Mouse (Mus musculus) CH12.LX (cell line): ENCODE measurements around the gene Kri1. TPM values are rescaled to one million over a fixed set of nuclear protein-coding genes. Genes with fewer than 3 reads are reported as not detected.

Experiments
- DNase-seq: peaks from one replicate; pipeline ENCODE4 v3.0.0-alpha.2; 2013; ENCODE audit errors: extremely low read depth
- H3K27ac ChIP-seq: 2 replicates; pipeline ENCODE4 v1.5.1; 2012; ENCODE audit warnings: low read depth, mild to moderate bottlenecking, control low read depth, moderate library complexity; ENCODE audit not compliant: insufficient read depth
- H3K27me3 ChIP-seq: replicated peaks from 2 replicates; pipeline ENCODE3; 2012; ENCODE audit warnings: inconsistent platforms
- H3K36me3 ChIP-seq, 2 experiments: replicated peaks in 1 of 2; 2 replicates each; pipeline versions ENCODE3 to v1.6.1; 2012; ENCODE audit warnings: inconsistent platforms in 1 of 2, low read length in 1 of 2, mild to moderate bottlenecking in 1 of 2, mixed read lengths in 1 of 2, moderate library complexity in 1 of 2; ENCODE audit not compliant: control insufficient read depth in 1 of 2, insufficient read depth in 1 of 2
- H3K4me1 ChIP-seq, 2 experiments: 2 replicates each; pipeline ENCODE4 v1.6.1; 2012; ENCODE audit warnings: inconsistent platforms in 1 of 2, moderate library complexity in 1 of 2; ENCODE audit not compliant: insufficient read depth in 2 of 2, control insufficient read depth in 1 of 2
- H3K4me2 ChIP-seq: 2 replicates; pipeline ENCODE4 v1.6.1; 2012; ENCODE audit warnings: low read depth, mild to moderate bottlenecking, control low read depth; ENCODE audit not compliant: poor library complexity, insufficient read depth, severe bottlenecking
- H3K4me3 ChIP-seq, 3 experiments: fragments of 150-350 bp in 1 of 3; sonication (generic) in 1 of 3; replicated peaks in 1 of 3; 2 replicates each; pipeline versions ENCODE3 to v1.5.1; 2011 to 2012; ENCODE audit warnings: low read depth in 2 of 3, low read length in 2 of 3, mild to moderate bottlenecking in 2 of 3, moderate library complexity in 2 of 3, control low read depth in 1 of 3, improper control_type of control experiment in 1 of 3, inconsistent platforms in 1 of 3, mixed read lengths in 1 of 3; ENCODE audit not compliant: poor library complexity in 1 of 3
- H3K79me2 ChIP-seq: replicated peaks from 2 replicates; pipeline ENCODE4 v1.6.1; 2012; ENCODE audit warnings: mild to moderate bottlenecking, moderate library complexity; ENCODE audit not compliant: control insufficient read depth, poor library complexity, insufficient read depth, severe bottlenecking; ENCODE audit errors: extremely low read depth
- H3K9ac ChIP-seq: 2 replicates; pipeline ENCODE4 v1.6.1; 2012; ENCODE audit warnings: low read depth, mild to moderate bottlenecking, control low read depth, moderate library complexity; ENCODE audit not compliant: insufficient read depth
- H3K9me3 ChIP-seq: replicated peaks from 2 replicates; pipeline ENCODE3; 2012; ENCODE audit warnings: low read length, inconsistent platforms, mixed read lengths
- BHLHE40 ChIP-seq: IDR thresholded peaks from 2 replicates; pipeline ENCODE4 v1.6.1; 2011; ENCODE audit warnings: mild to moderate bottlenecking, low read depth, low read length, improper control_type of control experiment
- CHD1 ChIP-seq: IDR thresholded peaks from 2 replicates; pipeline ENCODE4 v1.6.1; 2012; ENCODE audit warnings: low read depth, low read length, improper control_type of control experiment, inconsistent platforms
- CHD2 ChIP-seq: IDR thresholded peaks from 2 replicates; pipeline ENCODE4 v1.6.1; 2011; ENCODE audit warnings: low read length, improper control_type of control experiment
- E2F4 ChIP-seq: IDR thresholded peaks from 2 replicates; pipeline ENCODE4 v1.6.1; 2011; ENCODE audit warnings: low read depth, low read length, improper control_type of control experiment; ENCODE audit not compliant: insufficient replicate concordance
- ELF1 ChIP-seq: IDR thresholded peaks from 2 replicates; pipeline ENCODE4 v1.6.1; 2014; ENCODE audit warnings: low read depth, mild to moderate bottlenecking, inconsistent platforms, low read length, improper control_type of control experiment
- EP300 ChIP-seq: IDR thresholded peaks from 2 replicates; pipeline ENCODE4 v1.6.1; 2011; ENCODE audit warnings: low read length, improper control_type of control experiment
- ETS1 ChIP-seq: conservative IDR thresholded peaks from 2 replicates; pipeline ENCODE4 v1.6.1; 2012; ENCODE audit warnings: low read depth, mild to moderate bottlenecking, inconsistent platforms, low read length, improper control_type of control experiment, moderate library complexity
- GABPA ChIP-seq: IDR thresholded peaks from 2 replicates; pipeline ENCODE4 v1.6.1; 2012; ENCODE audit warnings: low read depth, low read length, improper control_type of control experiment, inconsistent platforms; ENCODE audit not compliant: insufficient replicate concordance
- HCFC1 ChIP-seq: IDR thresholded peaks from 2 replicates; pipeline ENCODE4 v1.6.1; 2012; ENCODE audit warnings: low read depth, mild to moderate bottlenecking, inconsistent platforms, low read length, improper control_type of control experiment
- IRF4 ChIP-seq: IDR thresholded peaks from 2 replicates; pipeline ENCODE4 v1.6.1; 2014; ENCODE audit warnings: low read depth, mild to moderate bottlenecking, inconsistent platforms, low read length, improper control_type of control experiment
- JUND ChIP-seq: conservative IDR thresholded peaks from 2 replicates; pipeline ENCODE4 v1.6.1; 2011; ENCODE audit warnings: low read depth, low read length, improper control_type of control experiment
- KAT2A ChIP-seq: IDR thresholded peaks from 2 replicates; pipeline ENCODE4 v1.6.1; 2012; ENCODE audit warnings: low read length, improper control_type of control experiment, inconsistent platforms; ENCODE audit not compliant: insufficient replicate concordance
- MAFK ChIP-seq: IDR thresholded peaks from 2 replicates; pipeline ENCODE4 v1.6.1; 2011; ENCODE audit warnings: low read length, improper control_type of control experiment; ENCODE audit not compliant: insufficient replicate concordance
- MAX ChIP-seq: IDR thresholded peaks from 2 replicates; pipeline ENCODE4 v1.6.1; 2011; ENCODE audit warnings: low read length, improper control_type of control experiment
- MXI1 ChIP-seq: IDR thresholded peaks from 2 replicates; pipeline ENCODE4 v1.6.1; 2011; ENCODE audit warnings: mild to moderate bottlenecking, low read depth, low read length, improper control_type of control experiment
- MYC ChIP-seq: IDR thresholded peaks from 2 replicates; pipeline ENCODE4 v1.6.1; 2011; ENCODE audit warnings: low read depth, mild to moderate bottlenecking, improper control_type of control experiment, low read length
- NELFE ChIP-seq: IDR thresholded peaks from 2 replicates; pipeline ENCODE4 v1.6.1; 2011; ENCODE audit warnings: low read depth, low read length, improper control_type of control experiment
- POLR2A ChIP-seq: IDR thresholded peaks from 2 replicates; pipeline ENCODE4 v1.6.1; 2011; ENCODE audit warnings: low read depth, mild to moderate bottlenecking, improper control_type of control experiment, low read length
- POLR2AphosphoS2 ChIP-seq: IDR thresholded peaks from 2 replicates; pipeline ENCODE4 v1.6.1; 2011; ENCODE audit warnings: low read depth, low read length, improper control_type of control experiment
- RAD21 ChIP-seq: IDR thresholded peaks from 2 replicates; pipeline ENCODE4 v1.6.1; 2011; ENCODE audit warnings: low read depth, mild to moderate bottlenecking, low read length, improper control_type of control experiment, moderate library complexity
- SIN3A ChIP-seq: IDR thresholded peaks from 2 replicates; pipeline ENCODE4 v1.6.1; 2012; ENCODE audit warnings: low read length, improper control_type of control experiment, inconsistent platforms
- SMC3 ChIP-seq: IDR thresholded peaks from 2 replicates; pipeline ENCODE4 v1.6.1; 2011; ENCODE audit warnings: low read depth, low read length, improper control_type of control experiment
- TBP ChIP-seq: conservative IDR thresholded peaks from 2 replicates; pipeline ENCODE4 v1.6.1; 2011; ENCODE audit warnings: low read depth, low read length, improper control_type of control experiment
- TCF12 ChIP-seq: IDR thresholded peaks from 2 replicates; pipeline ENCODE4 v1.6.1; 2014; ENCODE audit warnings: low read depth, mild to moderate bottlenecking, inconsistent platforms, low read length, improper control_type of control experiment
- UBTF ChIP-seq: IDR thresholded peaks from 2 replicates; pipeline ENCODE4 v1.6.1; 2012; ENCODE audit warnings: low read depth, mild to moderate bottlenecking, inconsistent platforms, low read length, improper control_type of control experiment, moderate library complexity
- USF1 ChIP-seq: IDR thresholded peaks from 2 replicates; pipeline ENCODE4 v1.6.1; 2014; ENCODE audit warnings: low read depth, mild to moderate bottlenecking, inconsistent platforms, low read length, improper control_type of control experiment
- USF2 ChIP-seq: conservative IDR thresholded peaks from 2 replicates; pipeline ENCODE4 v1.6.1; 2011; ENCODE audit warnings: low read depth, low read length, improper control_type of control experiment
- ZMIZ1 ChIP-seq: IDR thresholded peaks from 2 replicates; pipeline ENCODE4 v1.6.1; 2012; ENCODE audit warnings: low read depth, mild to moderate bottlenecking, inconsistent platforms, low read length, improper control_type of control experiment
- dilution Hi-C: fragments of 300-500 bp; cut with MboI; formaldehyde crosslinking; loops from 2 replicates; pipeline ENCODE4 v1.14.3; 2020; ENCODE audit warnings: low sequenced_read_pairs; ENCODE audit not compliant: extremely low pct_unique_long_range_greater_than_20kb, extremely low pct_ligation_motif_present
- in situ Hi-C: fragments of 300-500 bp; cut with MboI; formaldehyde crosslinking; loops from 3 replicates; pipeline ENCODE4 v1.14.3; 2019; ENCODE audit warnings: low sequenced_read_pairs, low pct_ligation_motif_present, low pct_unique_long_range_greater_than_20kb, mixed read lengths
- polyA plus RNA-seq: library from polyadenylated mRNA; unstranded; fragments of >175 nt; gene quantifications from 2 replicates; pipeline ENCODE4 v1.2.1, GENCODE M21; 2012; ENCODE audit warnings: low read depth; ENCODE audit not compliant: insufficient read length
- total RNA-seq, 2 experiments: library from RNA; depleted of rRNA; stranded (reverse); fragments of 300-350 nt in 1 of 2; fragments of >200 nt in 1 of 2; gene quantifications; 2 replicates each; pipeline ENCODE4 v1.2.3; 2012 to 2014

Kri1 gene
- total and polyA plus RNA-seq, 3 experiments, result 28.8 to 57.1 (median 55.5) TPM

- Histone ChIP-seq H3K27me3 (peaks cover 4% of the 10 kb centered on the region), H3K9me3 (peaks cover under 1% of the 10 kb centered on the region), H3K27ac (peak within 1 kb of the TSS; percentile 40), H3K9ac (peak within 1 kb of the TSS; percentile 99), H3K36me3 (peaks cover 5 to 29% of the 10 kb centered on the region in 2 experiments), H3K4me3 (peak within 1 kb of the TSS; percentile 77 to 98 (median 88)), H3K79me2 (peaks cover 18% of the 10 kb centered on the region), H3K4me2 (peak within 1 kb of the TSS; percentile 89), H3K4me1 (peaks cover 17 to 35% of the 10 kb centered on the region in 2 experiments)
- dilution Hi-C loops (no loop called here), in situ Hi-C loops (no loop called here)
- TF ChIP-seq JUND, result no peak
- 0 out of 2 replicates have a peak, but pooled peaks have one; percentile 17 for TF ChIP-seq MYC
- TF ChIP-seq SMC3, result no peak
- no peak; the same call in 1 of the 2 replicates for TF ChIP-seq CHD1
- peak; percentile 92 for TF ChIP-seq UBTF
- peak; percentile 59 for TF ChIP-seq NELFE
- TF ChIP-seq EP300, result no peak
- no peak for TF ChIP-seq GABPA
- peak; percentile 28; the same call in 1 of the 2 replicates for TF ChIP-seq CHD2
- 0 out of 2 replicates have a peak, but pooled peaks have one; percentile 39 for TF ChIP-seq KAT2A
- no peak for TF ChIP-seq E2F4
- TF ChIP-seq MAFK, result peak; percentile 64; the same call in 1 of the 2 replicates
- TF ChIP-seq USF1, result no peak
- peak; percentile 87 for TF ChIP-seq MXI1
- TF ChIP-seq POLR2A, result peak; percentile 64
- TF ChIP-seq TCF12, result peak; percentile 75
- TF ChIP-seq TBP, result no peak
- no peak for TF ChIP-seq ETS1
- no peak for TF ChIP-seq RAD21
- TF ChIP-seq IRF4, result 0 out of 2 replicates have a peak, but pooled peaks have one; percentile 51
- TF ChIP-seq BHLHE40, result peak; percentile 48; the same call in 1 of the 2 replicates
- no peak for TF ChIP-seq ZMIZ1
- no peak for TF ChIP-seq USF2
- TF ChIP-seq HCFC1, result peak; percentile 53
- TF ChIP-seq POLR2AphosphoS2, result no peak
- peak; percentile 80 for TF ChIP-seq SIN3A
- peak; percentile 50; the same call in 1 of the 2 replicates for TF ChIP-seq MAX
- peak; percentile 83 for TF ChIP-seq ELF1
- peak; percentile 48 for DNase-seq
Measured at GRCm38 (mm10) chr9:21238733-21239464, 48.9 kb downstream of the Kri1 start, which contains the start of gene Keap1. Gene Keap1 (minus strand): TSS chr9:21239361.
